Mouse (Mus musculus) heart, adult 2 months (tissue): ENCODE measurements around the gene Ppp1r15b. TPM values are rescaled to one million over a fixed set of nuclear protein-coding genes. Genes with fewer than 3 reads are reported as not detected.

Experiments
- DNase-seq, 2 experiments: peaks; one replicate each; pipeline ENCODE4 v3.0.0; 2021
- H3K27ac ChIP-seq: fragments of 200-600 bp; 2 replicates; pipeline ENCODE4 v1.8.1; 2022
- H3K27me3 ChIP-seq: fragments of 200-500 bp; 2 replicates; pipeline ENCODE4 v1.6.1; 2012; ENCODE audit warnings: mild to moderate bottlenecking, low read length, inconsistent platforms, mixed read lengths; ENCODE audit not compliant: control insufficient read depth, insufficient read depth
- H3K36me3 ChIP-seq: fragments of 200-500 bp; 2 replicates; pipeline ENCODE4 v1.6.1; 2012; ENCODE audit warnings: low read length, inconsistent platforms; ENCODE audit not compliant: control insufficient read depth, insufficient read depth
- H3K4me1 ChIP-seq: fragments of 200-500 bp; 2 replicates; pipeline ENCODE4 v1.6.1; 2011; ENCODE audit warnings: low read length; ENCODE audit not compliant: control insufficient read depth, insufficient read depth
- H3K4me3 ChIP-seq: fragments of 200-600 bp; 2 replicates; pipeline ENCODE4 v1.8.1; 2022
- H3K79me2 ChIP-seq: fragments of 200-500 bp; replicated peaks from 2 replicates; pipeline ENCODE4 v1.6.1; 2012; ENCODE audit warnings: mild to moderate bottlenecking, inconsistent platforms, low read length, moderate library complexity, mixed read lengths; ENCODE audit not compliant: control insufficient read depth, insufficient read depth
- H3K9ac ChIP-seq: fragments of 200-500 bp; 2 replicates; pipeline ENCODE4 v1.6.1; 2012; ENCODE audit warnings: low read depth, mild to moderate bottlenecking, control low read depth, inconsistent platforms, low read length, mixed read lengths
- CTCF ChIP-seq: fragments of 200-600 bp; IDR thresholded peaks from 2 replicates; pipeline ENCODE4 v1.8.1; 2022; ENCODE audit warnings: antibody characterized with exemption, mild to moderate bottlenecking, moderate library complexity
- EP300 ChIP-seq: fragments of 200-500 bp; IDR thresholded peaks from 2 replicates; pipeline ENCODE4 v1.6.1; 2011; ENCODE audit warnings: low read depth, low read length, control low read depth; ENCODE audit not compliant: insufficient read depth
- POLR2A ChIP-seq: fragments of 200-500 bp; IDR thresholded peaks from 2 replicates; pipeline ENCODE4 v1.6.1; 2011; ENCODE audit warnings: mild to moderate bottlenecking, low read depth, low read length, control low read depth; ENCODE audit not compliant: insufficient read depth
- WGBS: fragments of 180-500 bp; shearing (Covaris S2); methylation state at CpG from one replicate; pipeline ENCODE4 v1.1.7; 2018; 5-methylcytosine and 5-hydroxymethylcytosine counted together
- intact Hi-C: fragments of 180-260 bp; cut with DNase I; formaldehyde crosslinking; loops from one replicate; pipeline ENCODE4 v1.15.1; 2025
- polyA plus RNA-seq: library from polyadenylated mRNA; depleted of rRNA; stranded (reverse); fragments of >200 nt; gene quantifications from 2 replicates; pipeline ENCODE4 v1.2.3, GENCODE M21; 2012; rRNA removed
- total RNA-seq, 2 experiments: library from RNA; stranded (reverse); gene quantifications; 2 replicates each; pipeline ENCODE4 v1.2.3; 2021

Ppp1r15b gene
- total and polyA plus RNA-seq, 3 experiments = 8.6 to 22.8 (median 21.5) TPM

DNA sequence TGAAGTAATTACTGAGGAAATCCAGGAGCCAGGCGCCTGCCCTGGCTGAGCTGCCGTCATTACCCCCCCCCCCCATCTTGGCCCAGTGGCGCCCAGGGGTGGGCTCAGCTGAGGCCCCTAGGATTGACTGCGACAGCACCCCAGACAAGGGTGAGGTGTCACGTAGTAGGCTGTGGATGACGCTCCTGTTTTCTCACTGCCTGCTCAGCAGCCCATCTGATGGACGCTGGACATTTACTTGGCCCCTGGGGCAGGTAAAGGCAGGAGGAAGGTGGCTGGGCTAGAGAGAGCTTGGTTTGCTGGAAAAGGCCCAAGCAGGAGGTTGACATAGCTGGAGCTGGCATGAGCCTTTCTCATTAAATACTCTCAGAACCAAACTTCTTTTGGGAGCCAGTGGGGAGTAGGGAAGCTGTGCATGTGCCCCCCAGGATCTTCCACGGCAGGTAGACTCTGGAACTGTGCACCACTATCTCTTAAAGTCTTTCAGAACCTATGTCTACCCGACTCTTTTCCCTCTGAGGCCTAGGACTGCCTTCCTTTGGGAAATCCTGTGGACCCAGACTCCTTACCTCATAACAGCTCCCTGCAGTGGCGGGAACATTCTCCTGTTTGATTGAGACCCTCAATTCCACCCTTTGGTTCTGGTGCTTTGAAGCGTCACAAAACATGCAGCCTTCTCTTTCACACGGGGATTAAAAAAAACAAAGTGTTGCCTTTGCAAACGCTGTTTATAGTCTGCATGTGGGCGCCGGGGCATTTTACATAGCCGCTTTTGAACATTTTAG, 52.4 kb downstream of the Ppp1r15b start:
- TF ChIP-seq EP300 = no peak
- TF ChIP-seq CTCF = no peak
- TF ChIP-seq POLR2A = no peak
- Histone ChIP-seq H3K4me1 (peaks cover 4% of the 10 kb centered on the region), H3K27me3 (no peaks in the 10 kb centered on the region), H3K79me2 (no peaks in the 10 kb centered on the region), H3K27ac (no peak overlapping the region), H3K4me3 (no peak overlapping the region), H3K9ac (no peak overlapping the region), H3K36me3 (no peaks in the 10 kb centered on the region)
- WGBS = 81% methylated on average over 16 of the region's 16 CpGs
- no peak for DNase-seq
- intact Hi-C loops = loop anchor here (5.0 kb wide), 1 partner anchor 44 kb away; no protein-coding TSS in a partner anchor

GRCm38 (mm10) chr1:133187948-133188680, 57.2 kb downstream of the Ppp1r15b start:
- Histone ChIP-seq H3K36me3 (peaks cover 2% of the 10 kb centered on the region; the same call in 1 of the 2 replicates), H3K4me1 (peaks cover 8% of the 10 kb centered on the region), H3K79me2 (no peaks in the 10 kb centered on the region), H3K27me3 (no peaks in the 10 kb centered on the region), H3K9ac (no peak overlapping the region), H3K4me3 (no peak overlapping the region), H3K27ac (peak overlapping the region; percentile 63)
- intact Hi-C loops = no loop called here
- TF ChIP-seq CTCF (no peak), POLR2A (no peak), EP300 (no peak)
- 45% methylated on average over 4 of the region's 4 CpGs for WGBS
- DNase-seq = peak in 1 of 2 experiments; percentile 38

- Histone ChIP-seq H3K79me2 (no peaks in the 10 kb centered on the region), H3K36me3 (peaks cover 2% of the 10 kb centered on the region; the same call in 1 of the 2 replicates), H3K4me3 (no peak overlapping the region), H3K4me1 (peaks cover 8% of the 10 kb centered on the region), H3K9ac (no peak overlapping the region), H3K27ac (peak overlapping the region; percentile 63), H3K27me3 (no peaks in the 10 kb centered on the region)
- intact Hi-C loops = no loop called here
- WGBS = 44% methylated on average over 8 of the region's 8 CpGs
- no peak for DNase-seq
- TF ChIP-seq POLR2A (no peak), EP300 (no peak), CTCF (no peak)
Observed at GRCm38 (mm10) chr1:133188719-133189118, 57.8 kb downstream of the Ppp1r15b start.

Other genes starting within 250 kb of the Ppp1r15b start
- 10 to 100 TPM; 23.7 to 25.9 TPM for gene Mdm4, start 100.6 kb upstream of the Ppp1r15b start, total RNA-seq
- 22.9 and 43.2 TPM in 2 replicates for gene Mdm4, start 100.6 kb upstream of the Ppp1r15b start, polyA plus RNA-seq
- 10 to 100 TPM; 14.6 to 19.4 TPM for gene Pik3c2b, start 85.5 kb upstream of the Ppp1r15b start, total RNA-seq
- 19.9 and 22.0 TPM in 2 replicates for gene Pik3c2b, start 85.5 kb upstream of the Ppp1r15b start, polyA plus RNA-seq
- 10 to 100 TPM; 51.0 to 67.5 TPM for gene Plekha6, start 33.1 kb downstream of the Ppp1r15b start, total RNA-seq
- 55.2 and 81.4 TPM in 2 replicates for gene Plekha6, start 33.1 kb downstream of the Ppp1r15b start, polyA plus RNA-seq
- not detected for gene Golt1a, start 178.7 kb downstream of the Ppp1r15b start, total RNA-seq
- 0.43 TPM in 1 of 2 replicates, not detected in the other for gene Golt1a, start 178.7 kb downstream of the Ppp1r15b start, polyA plus RNA-seq
- not detected for gene Kiss1, start 190.7 kb downstream of the Ppp1r15b start, total RNA-seq
- not detected in 2 replicates for gene Kiss1, start 190.7 kb downstream of the Ppp1r15b start, polyA plus RNA-seq
- under 1 TPM in 1 of 2 experiments, not detected in 1; 0.14 TPM for gene Ren1, start 219.4 kb downstream of the Ppp1r15b start, total RNA-seq
- gene Ren1, start 219.4 kb downstream of the Ppp1r15b start, polyA plus RNA-seq = 0.23 and 0.41 TPM in 2 replicates
- gene Etnk2, start 232.4 kb downstream of the Ppp1r15b start, total RNA-seq = under 1 TPM; 0.29 to 0.93 TPM
- 0.70 and 0.84 TPM in 2 replicates for gene Etnk2, start 232.4 kb downstream of the Ppp1r15b start, polyA plus RNA-seq